Mouse (Mus musculus) hindbrain, postnatal 0 days (tissue): ENCODE measurements at regions not wholly inside any gene's neighbourhood (a gene's known extent, or its start where the extent isn't known, plus 50 kb on each side); places are given as distances from the start of the nearest gene placed in this dataset.

Source experiments
- ATAC-seq: fragments of 200-750 bp; cut with Nextera tagmentation; 2 replicates; pipeline ENCODE4 v1.8.0; 2017; ENCODE audit warnings: mild to moderate bottlenecking, moderate TSS enrichment, moderate library complexity
- DNase-seq: peaks from one replicate; pipeline ENCODE4 v3.0.0-alpha.2; 2015; ENCODE audit warnings: low spot score
- H3K27ac ChIP-seq: fragments of 300-500 bp; sonication (generic); 2 replicates; pipeline ENCODE4 v1.5.1; 2014; ENCODE audit warnings: mild to moderate bottlenecking
- H3K27me3 ChIP-seq: fragments of 300-500 bp; sonication (generic); 2 replicates; pipeline ENCODE4 v1.6.1; 2014; ENCODE audit warnings: low read length, mixed read lengths; ENCODE audit not compliant: insufficient read depth
- H3K36me3 ChIP-seq: fragments of 300-500 bp; sonication (generic); 2 replicates; pipeline ENCODE4 v1.6.1; 2014; ENCODE audit warnings: low read length, mixed read lengths; ENCODE audit not compliant: insufficient read depth
- H3K4me1 ChIP-seq: fragments of 300-500 bp; sonication (generic); 2 replicates; pipeline ENCODE4 v1.6.1; 2014; ENCODE audit warnings: antibody characterized with exemption, low read length, mixed read lengths; ENCODE audit not compliant: insufficient read depth
- H3K4me2 ChIP-seq: fragments of 300-500 bp; sonication (generic); 2 replicates; pipeline ENCODE4 v1.6.1; 2014; ENCODE audit warnings: low read depth, mild to moderate bottlenecking, low read length, moderate library complexity, mixed read lengths
- H3K4me3 ChIP-seq: fragments of 300-500 bp; sonication (generic); 2 replicates; pipeline ENCODE4 v1.5.1; 2014; ENCODE audit warnings: low read length
- H3K9ac ChIP-seq: fragments of 300-500 bp; sonication (generic); replicated peaks from 2 replicates; pipeline ENCODE4 v1.6.1; 2014; ENCODE audit warnings: mild to moderate bottlenecking, low read length, moderate library complexity, mixed read lengths
- H3K9me3 ChIP-seq: fragments of 300-500 bp; sonication (generic); 2 replicates; pipeline ENCODE4 v1.6.1; 2016; ENCODE audit warnings: low read length, mixed read lengths
- CTCF ChIP-seq: IDR thresholded peaks from 2 replicates; pipeline ENCODE4 v1.5.1; 2016; ENCODE audit warnings: antibody characterized with exemption, control low read depth, low read depth
- WGBS: fragments of 180-500 bp; shearing (Covaris S2); extraction: QIAGEN DNeasy Blood & Tissue Kit; methylation state at CpG from one replicate; pipeline ENCODE4 v1.1.7; 2014; 5-methylcytosine and 5-hydroxymethylcytosine counted together

DNA sequence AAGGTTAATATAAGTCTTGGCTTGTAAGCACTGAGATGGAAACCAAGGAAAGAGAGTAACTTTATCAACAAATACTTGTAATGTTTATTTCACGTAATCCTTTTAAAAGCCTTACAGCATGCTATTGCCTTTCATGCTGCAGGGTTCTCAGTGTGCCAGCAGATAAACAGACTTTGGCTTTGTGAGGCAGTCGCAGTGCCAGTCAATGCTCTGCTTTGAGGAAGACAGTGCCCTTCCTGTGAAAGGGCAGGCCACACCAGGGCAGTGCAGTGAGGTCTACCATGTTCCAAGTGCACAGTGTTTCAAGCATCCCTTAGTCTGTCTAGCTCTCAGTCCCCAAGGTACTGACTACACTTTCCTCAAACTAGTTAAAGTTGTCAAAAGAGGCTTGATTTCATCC, 360.6 kb downstream of the Serpinb8 start:
- H3K27me3 ChIP-seq, result no peaks in the 10 kb centered on the region
- no peak overlapping the region for H3K4me3 ChIP-seq
- WGBS, result 53% methylated on average over 2 of the region's 2 CpGs
- no peak overlapping the region for H3K27ac ChIP-seq
- no peaks in the 10 kb centered on the region for H3K36me3 ChIP-seq
- H3K9ac ChIP-seq, result no peak overlapping the region
- TF ChIP-seq CTCF, result no peak
- no peak for DNase-seq
- no peak overlapping the region for H3K4me2 ChIP-seq
- H3K4me1 ChIP-seq, result no peaks in the 10 kb centered on the region
- H3K9me3 ChIP-seq, result no peaks in the 10 kb centered on the region
- ATAC-seq, result no peak

DNA sequence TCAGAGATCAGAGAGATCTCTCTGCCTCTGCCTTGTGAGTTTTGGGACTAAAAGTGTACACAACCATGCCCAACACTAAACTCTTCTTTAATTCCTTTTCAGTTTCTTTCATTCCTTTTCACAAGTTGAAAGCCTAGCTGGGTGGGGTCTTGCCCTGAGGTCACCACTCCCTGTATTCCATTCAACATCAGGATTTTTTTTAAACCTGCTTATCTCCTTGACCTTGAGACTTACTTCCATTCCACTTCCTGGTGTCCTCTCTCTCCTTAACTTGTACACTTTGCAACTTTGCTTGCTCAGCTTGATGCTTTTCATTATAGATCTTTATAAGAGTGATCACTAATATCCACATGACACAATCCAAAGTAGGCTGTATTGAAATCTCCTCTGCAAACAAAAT, 371.2 kb downstream of the Serpinb8 start:
- ATAC-seq (no peak), DNase-seq (no peak)
- no peak for TF ChIP-seq CTCF

DNA sequence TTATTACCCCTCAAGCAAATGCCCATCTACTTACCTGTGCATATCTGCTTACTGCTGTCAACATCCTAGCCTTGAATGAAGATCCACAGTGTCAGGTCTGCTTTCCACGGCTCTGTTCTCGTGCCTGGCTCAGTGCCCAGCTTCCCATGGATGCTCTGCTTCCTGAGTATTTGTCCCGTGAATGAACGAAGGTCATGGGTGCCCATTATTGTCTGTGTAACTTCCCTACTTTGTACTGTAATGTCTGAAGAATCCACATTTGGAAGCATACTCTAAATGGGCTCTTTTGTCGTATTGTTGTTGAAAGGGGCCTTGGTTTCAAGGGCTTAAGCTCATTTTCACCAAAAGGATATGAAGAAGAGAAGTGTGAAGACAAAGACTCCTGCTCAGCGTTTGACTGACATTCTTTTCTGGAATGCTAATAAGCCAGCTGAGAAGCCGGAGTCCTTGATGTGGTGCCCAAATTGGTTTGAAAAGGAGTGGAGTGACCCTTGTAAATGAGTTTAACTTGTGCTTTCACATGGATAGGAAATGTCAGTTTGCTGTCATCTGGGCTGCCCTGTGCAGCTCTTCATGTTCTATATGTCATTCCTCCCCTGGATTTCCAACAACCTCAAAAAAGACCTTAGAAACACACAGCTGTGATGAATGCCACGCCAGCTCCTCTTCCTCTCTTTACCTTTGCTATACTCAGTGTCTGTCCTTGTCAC, 386.0 kb downstream of the Serpinb8 start:
- no peak for TF ChIP-seq CTCF
- no peaks in the 10 kb centered on the region for H3K9me3 ChIP-seq
- H3K9ac ChIP-seq, result no peak overlapping the region
- H3K27ac ChIP-seq, result no peak overlapping the region
- peak; percentile 40 for ATAC-seq
- no peaks in the 10 kb centered on the region for H3K27me3 ChIP-seq
- H3K36me3 ChIP-seq, result no peaks in the 10 kb centered on the region
- WGBS, result 20% methylated on average over 8 of the region's 8 CpGs
- no peaks in the 10 kb centered on the region for H3K4me1 ChIP-seq
- DNase-seq, result peak; percentile 23
- H3K4me3 ChIP-seq, result no peak overlapping the region
- no peak overlapping the region for H3K4me2 ChIP-seq

More for the DNA sequence above, 371.2 kb downstream of the Serpinb8 start:
- H3K9me3 ChIP-seq, result no peaks in the 10 kb centered on the region
- no peak overlapping the region for H3K4me2 ChIP-seq
- H3K4me1 ChIP-seq, result no peaks in the 10 kb centered on the region
- no peaks in the 10 kb centered on the region for H3K36me3 ChIP-seq
- H3K27me3 ChIP-seq, result no peaks in the 10 kb centered on the region
- H3K4me3 ChIP-seq, result no peak overlapping the region
- H3K9ac ChIP-seq, result no peak overlapping the region
- H3K27ac ChIP-seq, result no peak overlapping the region

DNA sequence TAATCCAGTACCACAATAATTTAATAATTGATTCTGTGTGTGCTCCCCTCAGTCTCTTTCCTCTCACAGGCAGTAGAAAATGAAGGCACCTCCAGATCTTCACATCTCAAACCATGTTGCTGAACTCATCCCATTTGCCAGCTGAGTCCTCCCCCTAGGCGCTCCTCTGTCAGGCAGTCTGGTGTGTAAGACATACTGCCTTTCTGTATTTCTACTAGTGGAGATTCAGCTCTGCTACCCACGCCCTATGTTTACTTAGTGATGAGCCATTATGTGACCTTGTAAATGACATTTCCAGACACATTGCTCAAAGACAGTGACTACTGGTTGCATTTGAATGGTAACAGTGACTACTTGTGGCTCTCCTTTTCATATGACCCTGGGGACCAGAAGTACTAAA, 387.9 kb downstream of the Serpinb8 start:
- Histone ChIP-seq H3K4me2 (no peak overlapping the region), H3K27me3 (no peaks in the 10 kb centered on the region), H3K36me3 (no peaks in the 10 kb centered on the region), H3K27ac (no peak overlapping the region), H3K4me1 (no peaks in the 10 kb centered on the region), H3K9me3 (no peaks in the 10 kb centered on the region), H3K4me3 (no peak overlapping the region), H3K9ac (no peak overlapping the region)
- WGBS, result 74% methylated on average over 2 of the region's 2 CpGs
- ATAC-seq (no peak), DNase-seq (no peak)
- no peak for TF ChIP-seq CTCF

DNA sequence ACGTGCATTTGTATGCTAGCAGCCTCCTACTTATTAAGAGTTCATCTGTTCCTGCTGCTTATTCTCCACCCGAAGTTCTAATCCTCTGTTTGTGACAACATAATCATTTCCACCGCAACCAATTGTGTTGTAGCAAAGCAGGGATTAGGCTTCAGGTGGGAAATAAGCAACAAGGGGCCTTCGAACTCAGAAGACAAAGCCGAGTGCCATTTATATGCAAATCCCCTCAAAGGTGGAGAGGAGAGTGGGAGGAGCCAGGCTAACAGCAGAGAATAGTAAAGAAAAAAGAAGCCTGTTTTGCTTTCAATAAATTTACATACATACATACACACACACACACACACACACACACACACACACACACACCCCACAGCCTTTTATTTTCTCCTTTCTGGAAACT, 388.6 kb downstream of the Serpinb8 start:
- no peak for ATAC-seq
- Histone ChIP-seq H3K36me3 (no peaks in the 10 kb centered on the region), H3K27me3 (no peaks in the 10 kb centered on the region), H3K9me3 (no peaks in the 10 kb centered on the region), H3K27ac (no peak overlapping the region), H3K4me3 (no peak overlapping the region), H3K9ac (no peak overlapping the region), H3K4me2 (no peak overlapping the region), H3K4me1 (no peaks in the 10 kb centered on the region)
- WGBS, result 18% methylated on average over 5 of the region's 5 CpGs
- no peak for DNase-seq
- TF ChIP-seq CTCF, result no peak

DNA sequence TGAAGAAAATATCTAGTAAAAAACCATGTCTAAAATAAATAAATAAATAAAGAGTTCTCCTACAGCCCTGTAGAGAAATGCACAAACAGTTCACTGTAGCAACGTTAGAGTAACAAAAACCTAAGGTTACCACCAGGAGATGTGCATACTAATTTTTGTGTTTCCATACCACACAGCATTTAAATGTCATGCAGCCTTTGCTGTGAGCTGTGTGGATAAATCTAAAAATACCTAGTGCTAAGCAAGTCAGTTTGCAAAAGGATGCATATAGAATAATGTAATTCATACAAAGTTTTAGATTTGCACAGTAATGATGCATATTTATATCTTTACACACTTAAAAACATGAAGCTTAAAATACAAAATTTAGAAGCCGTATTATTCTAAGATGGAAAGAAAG, 395.8 kb downstream of the Serpinb8 start:
- ATAC-seq, result no peak
- no peak overlapping the region for H3K4me2 ChIP-seq
- H3K9ac ChIP-seq, result no peak overlapping the region
- no peaks in the 10 kb centered on the region for H3K36me3 ChIP-seq
- DNase-seq, result no peak
- no peaks in the 10 kb centered on the region for H3K9me3 ChIP-seq
- H3K4me3 ChIP-seq, result no peak overlapping the region
- 80% methylated on average over 2 of the region's 2 CpGs for WGBS
- H3K27me3 ChIP-seq, result no peaks in the 10 kb centered on the region
- TF ChIP-seq CTCF, result no peak
- no peaks in the 10 kb centered on the region for H3K4me1 ChIP-seq
- H3K27ac ChIP-seq, result no peak overlapping the region

DNA sequence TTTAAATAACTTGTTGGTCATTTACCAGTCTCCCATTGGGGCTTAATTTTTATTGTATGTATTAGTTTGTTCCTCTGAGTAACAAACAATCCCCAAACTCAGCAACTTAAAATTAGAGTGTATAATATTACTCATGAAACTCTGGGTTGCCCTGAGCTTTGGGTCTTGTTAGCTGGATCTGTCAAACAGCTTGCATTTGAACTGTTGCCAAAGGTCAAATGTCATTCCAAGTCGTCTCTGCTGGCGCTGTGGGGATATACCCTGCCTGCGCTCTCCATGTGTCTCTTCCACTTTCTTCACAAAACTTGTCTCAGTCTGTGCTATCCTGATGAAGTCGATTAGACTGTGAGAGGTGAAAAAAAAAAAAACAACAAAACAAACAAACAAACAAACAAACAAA, 398.3 kb downstream of the Serpinb8 start:
- Histone ChIP-seq H3K4me2 (no peak overlapping the region), H3K9me3 (no peaks in the 10 kb centered on the region), H3K4me3 (no peak overlapping the region), H3K4me1 (no peaks in the 10 kb centered on the region), H3K27ac (no peak overlapping the region), H3K9ac (no peak overlapping the region), H3K36me3 (no peaks in the 10 kb centered on the region), H3K27me3 (no peaks in the 10 kb centered on the region)
- DNase-seq (peak; percentile 5), ATAC-seq (no peak)
- 58% methylated on average over 4 of the region's 4 CpGs for WGBS
- TF ChIP-seq CTCF, result no peak
